Mouse (Mus musculus) cerebellum, adult 18-20 months (tissue): ENCODE data around the gene Cdk17.

Experiments used
- DNase-seq, 2 experiments: peaks; one replicate each; pipeline ENCODE4 v3.0.0; 2021

The Cdk17 gene

DNA sequence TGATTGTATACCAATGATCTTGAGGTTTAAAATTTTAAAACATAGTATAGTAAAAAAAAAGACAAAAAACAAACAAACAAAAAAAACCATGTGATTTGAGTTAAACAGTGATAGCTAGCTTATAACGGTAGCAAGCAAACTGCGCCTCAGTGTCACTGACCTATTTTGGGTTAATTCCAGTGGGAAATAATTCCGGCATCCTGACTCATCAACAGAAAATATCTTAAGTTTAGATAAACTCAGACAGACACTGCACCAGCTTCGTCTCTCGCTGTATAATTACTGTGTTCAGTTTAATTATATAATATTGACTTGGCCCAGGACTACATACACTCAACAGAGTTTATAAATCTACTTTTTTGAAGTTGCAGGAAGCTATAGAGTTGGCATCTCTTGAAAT lies 71.2 kb downstream of the Cdk17 start:
- DNase-seq, result no peak

DNA sequence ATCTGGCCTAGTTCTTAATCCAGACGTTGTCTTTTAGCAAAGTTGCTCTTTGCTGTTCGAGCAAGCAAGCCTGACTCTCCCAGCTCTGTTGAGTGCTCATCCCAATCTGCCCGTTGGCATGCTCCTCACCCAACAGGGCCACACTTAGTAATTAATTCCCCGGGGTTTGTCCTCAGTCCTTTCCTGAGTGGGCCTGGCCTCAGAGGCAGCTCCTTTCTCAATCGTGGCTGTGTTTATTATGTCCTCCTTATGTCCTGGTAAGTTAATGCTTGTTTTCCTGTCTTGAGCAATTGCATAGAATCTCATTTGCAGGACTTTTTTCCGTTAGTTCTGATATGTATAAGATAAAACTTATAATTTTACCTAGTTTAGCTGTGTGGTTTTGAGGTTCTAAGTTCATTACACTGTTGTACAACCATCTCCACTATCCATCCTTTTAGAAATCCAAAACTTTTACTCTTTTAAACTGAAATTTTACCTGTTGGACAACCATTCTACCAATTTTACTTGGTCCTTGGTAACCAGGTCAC lies 73.1 kb downstream of the Cdk17 start:
- no peak for DNase-seq

DNA sequence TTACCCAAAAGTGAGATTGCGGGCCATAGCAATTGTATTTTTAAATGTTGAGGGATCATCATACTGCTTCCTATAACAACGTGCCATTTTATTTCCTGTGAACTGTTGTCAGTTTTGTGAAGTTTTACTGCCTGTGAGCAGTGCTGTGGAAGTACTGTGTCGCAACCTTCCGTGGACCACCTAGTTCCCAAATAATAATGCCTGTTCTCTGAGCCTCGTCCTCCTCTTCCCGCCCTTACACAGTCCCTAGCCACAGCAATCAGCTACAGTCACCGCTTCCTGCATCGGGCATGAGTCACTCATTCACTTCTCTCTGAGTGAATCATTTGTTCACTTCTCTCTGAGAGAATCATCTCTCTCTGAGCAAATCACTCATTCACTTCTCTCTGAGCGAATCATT lies 74.0 kb downstream of the Cdk17 start:
- no peak for DNase-seq

DNA sequence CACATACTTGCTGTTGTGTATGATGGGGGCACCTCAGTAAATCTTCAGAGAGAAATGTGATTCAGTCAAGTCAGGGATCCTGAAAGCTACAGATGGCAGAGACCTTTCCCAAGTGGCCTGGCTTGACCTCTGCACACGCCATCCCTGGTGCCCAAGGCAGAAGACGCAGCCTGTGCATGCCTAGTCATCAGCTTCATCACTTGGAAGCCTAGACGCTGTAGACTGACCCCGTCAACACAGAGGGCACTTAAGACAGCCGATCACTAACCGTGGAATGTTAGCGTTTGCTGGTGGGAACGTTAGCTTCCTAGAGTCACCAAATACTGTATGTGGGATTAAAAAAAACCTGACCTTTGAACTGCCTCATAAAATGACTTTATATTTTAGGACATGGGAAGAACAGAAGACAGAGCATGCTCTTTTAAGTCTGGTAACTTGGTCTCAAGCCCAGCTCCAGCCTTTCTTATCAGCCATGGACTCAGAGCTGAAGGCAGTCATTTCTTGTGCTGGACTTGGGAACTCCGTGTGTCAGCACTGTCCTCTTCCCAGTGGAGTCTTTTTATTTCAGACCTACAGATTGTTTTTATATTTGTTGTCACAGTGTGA lies 78.6 kb downstream of the Cdk17 start:
- DNase-seq, result no peak

DNA sequence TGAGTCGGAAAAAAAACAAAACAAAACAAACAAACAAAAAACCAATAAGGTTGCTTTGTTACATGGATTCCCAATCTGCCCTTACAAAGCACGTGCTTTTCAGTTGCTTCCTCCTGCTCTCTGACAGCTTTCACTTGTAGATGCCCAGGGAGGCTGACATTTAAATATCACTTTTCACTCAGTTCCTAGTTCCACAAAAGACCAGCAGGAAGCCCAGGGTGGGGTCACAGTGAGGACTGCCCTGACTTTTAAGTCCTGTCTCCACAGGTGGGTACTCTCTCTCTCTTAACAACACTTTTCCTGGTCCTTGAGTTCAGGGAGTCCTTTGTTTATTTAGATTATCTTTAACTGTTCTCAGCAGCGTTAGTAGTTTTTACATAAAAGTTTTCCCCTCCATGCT lies 81.5 kb downstream of the Cdk17 start:
- no peak for DNase-seq

DNA sequence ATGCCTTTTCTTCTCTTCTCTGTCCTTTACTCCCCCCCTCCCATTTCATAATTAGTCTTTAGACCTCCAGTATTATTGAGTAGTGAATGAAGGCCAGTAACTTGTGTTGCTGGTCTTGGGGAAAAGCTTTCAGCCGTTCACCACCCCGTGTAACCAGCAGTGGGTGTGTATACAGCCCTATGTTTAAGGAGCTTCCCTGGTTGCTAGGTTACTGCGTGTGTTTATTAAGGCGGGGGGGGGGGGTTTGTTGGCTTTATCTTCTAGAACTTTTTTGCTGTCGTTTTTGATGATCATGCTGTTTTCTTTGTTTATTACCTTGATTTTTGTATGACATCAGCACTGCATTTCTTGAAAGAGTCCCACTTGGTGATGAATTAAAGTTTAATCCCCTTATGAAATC lies 82.2 kb downstream of the Cdk17 start:
- DNase-seq, result no peak

DNA sequence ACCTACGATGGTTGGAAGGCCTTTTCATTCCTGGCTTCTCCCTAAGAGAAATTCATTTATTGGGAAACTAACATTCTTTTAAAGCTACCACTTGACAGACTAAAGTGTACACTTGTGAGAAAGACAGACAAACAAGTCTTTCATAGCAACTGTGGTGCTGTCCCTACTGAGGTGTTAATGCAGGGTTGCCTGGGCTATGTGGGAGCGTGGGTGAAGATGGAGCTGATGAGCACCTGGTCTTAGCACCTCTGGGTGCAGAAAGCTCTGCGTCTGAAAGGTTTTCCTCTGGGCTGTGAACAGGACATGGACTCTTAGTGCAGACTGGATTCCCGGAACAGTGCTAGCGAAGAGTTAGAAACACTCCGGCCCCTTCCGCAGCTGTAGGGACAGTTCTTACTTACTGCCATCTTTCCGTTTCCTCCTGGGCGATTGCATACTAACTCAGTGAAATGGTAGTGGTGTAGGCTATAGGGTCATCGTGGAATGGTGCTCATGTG lies 83.6 kb downstream of the Cdk17 start:
- no peak for DNase-seq

DNA sequence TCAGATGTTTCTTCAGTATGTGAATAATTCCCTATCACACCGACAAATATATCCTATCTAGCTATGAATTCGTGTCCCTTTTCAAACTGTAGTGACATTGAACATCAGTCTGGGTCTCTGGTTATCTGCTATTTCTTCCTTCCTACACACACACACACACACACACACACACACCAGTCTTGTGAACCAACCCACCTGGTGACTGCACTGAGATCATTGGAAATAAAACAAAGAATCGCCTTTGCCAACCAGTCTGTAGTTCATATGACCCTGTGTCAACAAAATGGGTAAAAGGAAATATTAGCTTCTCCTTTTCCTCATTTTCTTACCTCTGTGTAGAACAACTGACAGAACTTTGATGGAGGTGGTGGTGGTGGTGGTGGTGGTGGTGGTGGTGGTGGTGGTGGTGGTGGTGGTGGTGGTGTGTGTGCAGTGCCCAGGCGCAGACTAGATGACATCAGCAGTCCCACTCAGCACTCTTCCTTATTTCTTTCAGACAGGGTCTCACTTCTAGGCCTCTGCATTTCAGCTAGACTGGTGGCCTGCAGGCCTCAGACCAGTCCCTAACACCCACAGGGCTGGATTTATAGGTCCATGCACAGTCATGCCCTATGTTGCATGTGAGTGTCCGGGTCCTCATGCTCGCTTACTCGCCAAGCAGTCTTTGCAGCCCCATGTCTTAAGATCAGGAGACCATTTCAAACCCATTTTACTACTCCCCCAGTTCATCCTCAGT lies 85.7 kb downstream of the Cdk17 start:
- no peak for DNase-seq

DNA sequence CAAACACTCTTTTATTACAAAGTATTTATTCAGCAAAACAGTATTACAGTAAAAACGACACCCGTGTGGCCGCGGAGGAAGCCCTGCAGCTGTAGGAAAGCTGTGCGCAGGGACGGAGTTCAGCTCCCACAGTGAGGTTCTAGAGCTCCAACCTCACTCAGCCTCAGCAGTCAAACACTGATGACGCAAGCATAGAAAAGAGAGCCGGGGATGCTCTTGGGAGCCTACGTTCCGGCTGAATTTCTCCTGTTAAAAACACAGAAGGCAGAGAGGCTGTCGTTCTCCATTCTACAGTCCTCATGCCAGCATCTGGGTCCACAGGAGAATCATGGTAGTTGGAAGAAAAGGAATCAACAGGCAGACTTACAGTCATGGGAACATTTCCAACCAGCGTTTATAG lies 86.7 kb downstream of the Cdk17 start:
- no peak for DNase-seq

DNA sequence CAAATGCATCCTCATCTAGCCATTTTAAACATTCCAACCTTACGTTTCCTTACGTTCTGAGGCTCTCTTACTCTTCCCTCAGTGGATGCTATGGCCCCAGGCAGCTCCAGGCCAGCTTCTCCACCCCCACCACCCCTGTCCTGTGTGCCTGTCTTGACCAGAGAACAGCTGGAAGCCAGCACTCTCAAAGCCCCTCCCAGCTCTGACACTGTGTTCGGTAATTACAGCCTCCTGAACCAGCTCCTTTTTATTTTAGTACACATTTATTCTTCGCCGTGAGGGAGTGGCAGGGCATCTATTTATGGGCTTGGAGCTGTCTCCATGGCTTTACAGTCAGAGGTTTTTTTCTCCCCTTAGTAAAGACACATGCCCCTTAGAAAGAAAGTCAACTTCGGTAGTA lies 87.2 kb downstream of the Cdk17 start:
- DNase-seq, result no peak

DNA sequence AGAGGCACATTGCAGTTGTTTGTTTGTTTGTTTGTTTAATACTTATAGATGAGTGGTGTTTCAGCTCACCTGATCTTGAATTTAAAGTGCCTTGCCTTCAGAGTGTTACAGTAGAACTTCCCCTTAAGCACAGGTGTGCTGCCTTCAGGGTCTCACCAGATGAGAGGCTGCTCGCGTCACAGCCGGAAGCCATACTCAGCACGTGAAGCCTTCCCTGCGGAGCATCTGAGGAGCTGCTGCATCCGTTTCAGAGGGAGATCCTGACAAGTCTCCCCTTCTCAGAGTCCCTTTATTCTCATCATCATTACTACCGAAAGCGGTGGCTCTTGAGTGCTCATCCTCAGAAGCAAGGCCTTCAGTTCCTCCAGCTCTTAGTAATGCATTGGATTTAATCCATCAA lies 87.7 kb downstream of the Cdk17 start:
- DNase-seq, result no peak

DNA sequence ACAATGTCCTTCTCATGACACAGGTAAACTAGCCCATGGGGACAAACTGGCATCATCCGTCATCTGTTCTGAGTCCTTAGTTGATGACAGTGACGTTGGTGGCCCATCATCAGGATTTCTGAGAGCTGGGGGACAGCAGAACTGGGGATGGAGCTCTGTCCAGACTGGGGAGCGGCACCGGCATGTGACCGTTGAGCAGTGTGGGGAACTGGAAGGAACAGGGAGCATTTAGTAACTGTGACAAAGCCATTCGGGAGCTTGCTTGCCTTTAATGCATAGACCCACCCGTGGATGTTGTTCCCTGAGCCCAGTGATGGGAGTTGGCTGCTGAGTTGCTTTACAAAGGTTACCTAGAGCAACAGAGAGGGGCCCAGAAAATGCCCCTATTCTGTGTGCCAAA lies 89.2 kb downstream of the Cdk17 start:
- DNase-seq, result no peak

DNA sequence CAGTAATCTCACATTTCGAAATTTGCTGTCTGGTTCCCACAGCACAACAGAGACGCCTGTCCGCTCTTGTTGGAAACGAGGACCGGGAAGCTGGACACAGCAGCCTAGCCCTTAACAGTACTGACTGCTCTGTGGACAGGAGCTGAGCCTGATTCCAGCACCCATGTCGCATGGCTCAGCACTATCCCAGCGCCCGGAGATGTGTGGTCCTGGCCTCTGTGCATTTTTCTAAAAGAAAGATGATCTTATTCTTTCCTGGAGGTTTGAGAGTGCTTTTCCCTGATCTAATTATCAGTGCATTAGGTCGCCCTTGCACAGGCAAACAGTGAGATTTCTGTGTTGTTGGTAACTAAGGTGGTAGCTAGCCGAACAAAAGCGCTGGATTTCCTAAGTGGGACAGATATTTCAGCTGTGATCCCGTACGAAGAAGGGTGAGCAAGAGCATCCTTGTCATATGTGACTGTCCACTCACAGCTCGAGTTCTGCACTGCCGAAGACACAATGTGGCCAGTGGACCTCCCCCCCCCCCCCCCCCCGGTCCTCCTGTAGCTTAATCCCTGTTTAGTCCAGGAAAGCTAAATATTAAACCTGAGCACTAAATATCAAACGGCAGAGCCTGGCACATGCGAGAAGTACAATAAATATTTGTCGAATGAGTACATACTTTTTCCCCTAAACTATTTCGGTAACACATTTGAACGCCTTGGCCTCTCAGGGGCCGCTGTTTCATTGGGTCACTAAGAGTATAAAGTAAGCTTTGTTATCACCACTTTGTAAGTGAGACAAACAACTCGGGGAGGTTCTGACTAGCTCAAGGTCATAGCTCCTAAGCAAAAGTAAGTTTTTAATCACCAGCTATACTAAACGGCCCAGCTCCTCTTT lies 90.0 kb downstream of the Cdk17 start:
- no peak for DNase-seq

DNA sequence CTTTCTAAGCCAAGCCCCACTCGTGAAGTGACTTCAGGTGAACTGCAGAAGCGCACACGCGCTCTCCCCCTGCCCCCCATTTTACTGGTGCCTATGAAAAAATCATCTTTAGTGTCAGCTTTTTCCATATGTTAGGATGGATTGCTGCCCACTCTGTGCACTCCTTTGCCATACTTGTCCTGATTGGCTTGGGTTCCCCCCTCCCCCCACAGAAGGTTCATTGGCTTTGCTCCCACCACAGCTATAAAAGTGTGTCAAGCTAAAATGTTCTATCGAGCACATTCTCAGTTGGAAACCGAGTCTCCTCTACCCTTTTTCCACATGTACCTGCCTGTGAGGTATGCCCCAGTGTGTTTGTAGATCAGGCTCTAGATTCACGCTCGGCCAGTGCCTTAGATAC lies 90.8 kb downstream of the Cdk17 start:
- DNase-seq, result no peak

DNA sequence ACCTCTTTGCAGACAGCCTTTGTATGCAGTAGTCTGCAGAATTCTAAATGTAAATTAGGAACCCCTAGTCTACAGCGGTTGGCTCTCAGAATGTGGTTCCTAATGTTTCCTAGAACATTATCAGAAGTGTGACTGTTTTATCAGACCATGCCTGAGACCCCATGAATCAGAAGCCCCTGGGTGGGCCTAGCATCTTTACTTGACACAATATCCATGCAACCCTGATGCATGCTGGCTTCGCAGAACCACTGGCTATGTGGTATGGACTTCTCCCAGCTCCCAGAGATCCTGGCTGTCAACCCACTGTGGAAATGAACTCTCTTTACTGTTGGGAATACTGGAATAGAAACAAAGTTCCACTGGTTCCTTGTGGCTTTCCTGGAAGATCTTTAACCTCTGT lies 92.0 kb downstream of the Cdk17 start:
- DNase-seq, result no peak

DNA sequence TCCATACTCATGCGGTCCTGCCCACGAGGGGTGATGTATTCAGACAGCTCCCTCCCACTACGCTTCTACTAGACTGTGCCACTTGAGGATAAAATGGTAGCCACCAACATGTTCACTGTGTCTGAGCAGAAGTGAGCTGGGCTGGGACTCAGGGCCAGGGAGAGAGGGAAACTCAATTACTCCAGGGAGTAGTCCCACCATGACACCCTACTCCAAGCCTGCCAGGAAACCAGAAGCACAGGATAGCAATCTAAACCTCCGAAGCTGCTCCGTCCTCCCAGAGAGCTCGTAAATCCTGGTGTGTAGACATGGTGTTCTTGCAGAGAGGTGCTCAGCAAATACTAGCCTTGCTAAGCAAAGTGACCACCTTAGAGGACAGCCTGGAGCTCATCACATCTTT lies 92.5 kb downstream of the Cdk17 start:
- no peak for DNase-seq

DNA sequence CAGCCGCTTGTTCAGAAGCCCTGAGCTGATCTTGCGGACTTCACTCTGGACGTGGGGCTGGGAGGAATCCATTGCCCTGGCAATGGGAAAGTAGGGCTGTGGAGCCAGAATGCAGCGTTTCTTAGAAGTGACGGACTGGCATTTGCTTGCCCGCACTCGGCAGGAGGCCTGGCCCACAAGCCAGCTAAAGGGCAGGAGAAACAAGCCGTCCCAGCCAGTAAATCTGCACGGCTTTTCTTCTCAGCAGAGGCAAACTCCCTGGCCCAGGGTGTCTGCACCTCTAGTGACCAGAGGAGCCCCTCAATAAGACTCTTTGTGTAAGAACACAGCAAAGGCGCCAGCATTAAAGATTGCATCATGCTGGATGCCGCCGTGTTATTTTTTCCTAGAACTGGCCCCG lies 94.6 kb downstream of the Cdk17 start:
- DNase-seq, result peak; percentile 82 to 85

DNA sequence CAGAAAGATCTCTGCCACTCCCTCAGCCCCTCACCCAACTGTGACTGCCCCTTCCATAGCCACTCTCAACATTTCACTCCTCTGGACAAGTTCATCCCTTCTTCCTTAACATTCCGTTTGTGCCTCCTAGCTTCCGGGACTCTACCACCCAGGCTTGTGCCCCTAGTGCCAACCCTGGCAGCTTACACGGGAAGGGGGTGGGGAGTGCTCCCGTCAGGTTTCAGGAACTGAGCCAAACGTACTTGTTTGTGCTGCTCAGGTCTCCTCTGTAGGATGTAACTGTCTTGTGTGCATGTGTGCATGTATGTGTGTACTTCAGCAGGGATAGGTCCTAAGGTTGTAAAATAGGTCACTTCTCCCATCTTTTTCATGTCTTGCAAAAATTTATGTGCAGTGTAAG lies 99.2 kb downstream of the Cdk17 start:
- no peak for DNase-seq

DNA sequence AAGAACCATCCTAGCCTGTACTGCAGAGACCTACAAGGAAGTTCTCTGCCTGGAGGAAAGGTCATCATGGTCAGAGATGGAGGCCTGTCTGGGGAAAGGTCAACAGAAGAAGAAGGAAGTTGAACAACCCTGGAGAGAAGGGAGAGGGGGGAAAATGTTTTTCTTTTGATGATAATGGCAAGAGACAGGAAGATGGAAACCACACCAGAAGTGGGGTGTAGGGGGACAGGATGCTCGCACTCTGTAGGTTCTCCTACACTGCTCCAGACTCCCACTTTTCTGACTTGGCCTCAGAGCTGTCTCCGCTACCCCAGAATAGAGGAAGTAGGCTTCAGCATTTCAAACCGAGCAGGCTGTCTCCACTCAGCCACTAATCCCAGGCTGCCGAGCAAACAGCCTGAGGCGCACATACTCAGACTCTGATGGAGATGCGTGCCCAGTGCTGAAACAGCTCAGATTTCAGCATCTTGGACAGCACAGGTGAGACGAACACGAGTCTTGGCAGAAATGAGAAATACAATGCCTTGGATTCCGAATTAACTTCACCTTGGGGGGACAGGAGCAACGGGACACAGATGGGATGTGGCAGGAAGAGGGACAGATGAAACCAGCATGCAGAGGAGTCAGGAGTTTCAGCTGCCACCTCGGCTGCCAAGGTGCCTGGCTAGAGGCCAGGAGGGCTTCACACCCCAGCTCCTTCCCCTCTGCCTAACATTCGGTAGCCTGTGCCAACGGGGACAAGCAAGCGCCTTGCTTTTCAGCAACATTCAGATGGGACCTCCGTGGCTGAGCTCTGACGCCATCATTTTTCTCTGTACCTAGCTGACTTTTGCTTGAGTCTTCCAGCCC lies 100.7 kb downstream of the Cdk17 start:
- DNase-seq, result peak; percentile 60 to 73

DNA sequence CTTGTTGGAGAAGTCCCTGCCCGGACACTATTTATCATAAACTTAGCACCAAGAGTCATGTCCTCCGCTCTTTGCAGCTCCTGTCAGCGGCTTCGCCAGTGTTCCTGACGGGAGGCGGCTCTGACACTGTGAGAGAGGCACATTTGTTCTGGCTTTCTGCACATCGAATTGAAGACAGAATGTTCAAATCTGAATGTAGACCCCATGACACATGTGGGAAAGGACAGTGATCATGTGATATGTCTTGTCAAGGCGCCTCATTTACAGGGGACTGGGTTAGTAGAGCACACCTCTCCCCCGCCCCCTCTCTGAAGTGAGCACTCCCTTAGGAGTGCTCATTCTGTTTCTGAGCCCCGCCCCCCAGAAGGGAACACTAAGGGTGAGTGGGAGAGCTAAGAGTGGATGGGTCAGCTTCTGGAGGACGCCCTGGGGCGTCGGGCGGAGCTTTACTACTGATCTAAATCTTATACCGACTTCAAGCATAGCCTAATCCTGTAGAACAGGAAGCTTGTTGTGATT lies 101.4 kb downstream of the Cdk17 start:
- no peak for DNase-seq

DNA sequence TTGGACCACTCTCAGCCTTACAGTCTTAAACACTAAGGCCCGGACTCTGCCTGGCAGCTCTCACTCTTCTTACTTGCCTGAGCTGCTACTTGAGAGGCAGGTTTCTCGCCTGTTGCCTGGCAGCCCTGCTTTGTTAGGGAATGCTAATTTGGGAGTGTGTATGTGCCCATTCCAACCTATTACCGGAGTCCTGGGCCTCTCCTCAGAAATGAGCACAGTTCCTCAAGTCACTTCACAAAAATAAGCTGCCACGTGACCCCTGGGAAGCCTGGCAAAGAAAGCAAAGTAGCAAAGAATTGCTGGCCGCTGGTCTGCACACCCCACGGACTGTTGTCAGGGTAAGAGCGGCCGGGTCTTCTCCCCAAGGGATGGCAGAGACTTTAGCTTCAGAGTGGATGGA lies 102.8 kb downstream of the Cdk17 start:
- no peak for DNase-seq

DNA sequence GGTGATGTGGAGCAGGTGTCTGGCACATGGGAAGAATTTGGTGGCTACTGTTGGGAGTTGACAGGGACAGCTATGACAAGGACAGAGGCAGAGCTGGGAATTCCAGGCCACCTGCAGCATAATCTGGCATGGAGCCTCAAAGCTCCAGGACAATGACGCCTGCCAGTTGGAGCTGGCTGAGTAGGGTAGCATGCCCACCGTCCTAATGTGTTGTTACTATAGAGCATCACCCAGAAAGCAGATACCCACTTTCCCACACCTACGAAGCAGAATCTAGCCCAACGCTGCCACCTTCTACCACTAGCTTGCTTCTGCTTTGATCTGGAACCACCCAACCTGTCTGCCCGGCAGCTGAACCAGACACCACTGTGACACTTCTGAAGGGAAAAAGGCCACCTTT lies 103.3 kb downstream of the Cdk17 start:
- DNase-seq, result no peak
